Mouse (Mus musculus): ENCODE results near the gene Kirrel. TPM values are rescaled to one million over a fixed set of nuclear protein-coding genes. Genes with fewer than 3 reads are reported as not detected.
A peak's percentile ranks its signal among the peaks of the same experiment; 100 is the strongest.

Gene Kirrel
- polyA plus RNA-seq, 1 experiment from 2014 or later, result 11.7 TPM

- Histone ChIP-seq H3K36me3 (ENCODE audit: insufficient read depth, low read length) (no peaks in the 10 kb centered on the region), H3K9ac (ENCODE audit: low read depth, low read length) (no peak overlapping the region), H3K27me3 (ENCODE audit: insufficient read depth, low read length) (no peaks in the 10 kb centered on the region), H3K4me2 (ENCODE audit: low read length) (no peak overlapping the region), H3K4me1 (replicated peaks; ENCODE audit: insufficient read depth, low read length) (peaks cover 55% of the 10 kb centered on the region), H3K9me3 (replicated peaks; ENCODE audit: low read length) (no peaks in the 10 kb centered on the region), H3K27ac (no peak overlapping the region), H3K4me3 (replicated peaks; ENCODE audit: low read depth, low read length) (no peak overlapping the region)
- no peak for ATAC-seq (replicated peaks; ENCODE audit: low FRiP score, low read depth)
- TF ChIP-seq CTCF (IDR thresholded peaks at IDR 0.05; ENCODE audit: low read depth), result no peak
- WGBS, result 78% methylated on average over 5 of the region's 5 CpGs
- no peak for DNase-seq (ENCODE audit: low spot score)
Measured at GRCm38 (mm10) chr3:87162380-87162779, 12.2 kb downstream of the Kirrel start.

GRCm38 (mm10) chr3:87161601-87162000 is 12.9 kb downstream of the Kirrel start:
- Histone ChIP-seq H3K4me2 (ENCODE audit: low read length) (no peak overlapping the region), H3K27ac (no peak overlapping the region; the same call in 1 of the 2 replicates), H3K27me3 (ENCODE audit: insufficient read depth, low read length) (no peaks in the 10 kb centered on the region), H3K4me1 (replicated peaks; ENCODE audit: insufficient read depth, low read length) (peaks cover 61% of the 10 kb centered on the region), H3K4me3 (replicated peaks; ENCODE audit: low read depth, low read length) (no peak overlapping the region), H3K9ac (ENCODE audit: low read depth, low read length) (no peak overlapping the region), H3K9me3 (replicated peaks; ENCODE audit: low read length) (no peaks in the 10 kb centered on the region), H3K36me3 (ENCODE audit: insufficient read depth, low read length) (no peaks in the 10 kb centered on the region)
- WGBS, result 88% methylated on average over 5 of the region's 5 CpGs
- no peak for TF ChIP-seq CTCF (IDR thresholded peaks at IDR 0.05; ENCODE audit: low read depth)
- no peak for ATAC-seq (replicated peaks; ENCODE audit: low FRiP score, low read depth)
- no peak for DNase-seq (ENCODE audit: low spot score)

GRCm38 (mm10) chr3:87160819-87161509 is 13.6 kb downstream of the Kirrel start:
- Histone ChIP-seq H3K9ac (ENCODE audit: low read depth, low read length) (no peak overlapping the region), H3K4me1 (replicated peaks; ENCODE audit: insufficient read depth, low read length) (peaks cover 55% of the 10 kb centered on the region), H3K36me3 (ENCODE audit: insufficient read depth, low read length) (no peaks in the 10 kb centered on the region), H3K27me3 (ENCODE audit: insufficient read depth, low read length) (no peaks in the 10 kb centered on the region), H3K4me2 (ENCODE audit: low read length) (no peak overlapping the region), H3K9me3 (replicated peaks; ENCODE audit: low read length) (no peaks in the 10 kb centered on the region), H3K27ac (no peak overlapping the region; the same call in 1 of the 2 replicates), H3K4me3 (replicated peaks; ENCODE audit: low read depth, low read length) (no peak overlapping the region)
- ATAC-seq (replicated peaks; ENCODE audit: low FRiP score, low read depth) (no peak), DNase-seq (ENCODE audit: low spot score) (no peak)
- no peak for TF ChIP-seq CTCF (IDR thresholded peaks at IDR 0.05; ENCODE audit: low read depth)
- 32% methylated on average over 6 of the region's 6 CpGs for WGBS

GRCm38 (mm10) chr3:87159190-87159589 is 15.4 kb downstream of the Kirrel start:
- peaks cover 51% of the 10 kb centered on the region for H3K4me1 ChIP-seq (replicated peaks; ENCODE audit: insufficient read depth, low read length)
- no peak overlapping the region for H3K4me2 ChIP-seq (ENCODE audit: low read length)
- TF ChIP-seq CTCF (IDR thresholded peaks at IDR 0.05; ENCODE audit: low read depth), result no peak
- no peaks in the 10 kb centered on the region for H3K9me3 ChIP-seq (replicated peaks; ENCODE audit: low read length)
- WGBS, result 64% methylated on average over 7 of the region's 7 CpGs
- peak overlapping the region; percentile 91 for H3K27ac ChIP-seq
- H3K4me3 ChIP-seq (replicated peaks; ENCODE audit: low read depth, low read length), result no peak overlapping the region
- H3K36me3 ChIP-seq (ENCODE audit: insufficient read depth, low read length), result no peaks in the 10 kb centered on the region
- no peaks in the 10 kb centered on the region for H3K27me3 ChIP-seq (ENCODE audit: insufficient read depth, low read length)
- H3K9ac ChIP-seq (ENCODE audit: low read depth, low read length), result no peak overlapping the region
- DNase-seq (ENCODE audit: low spot score), result no peak
- ATAC-seq (replicated peaks; ENCODE audit: low FRiP score, low read depth), result no peak

- peak overlapping the region; percentile 91 for H3K27ac ChIP-seq
- no peaks in the 10 kb centered on the region for H3K9me3 ChIP-seq (replicated peaks; ENCODE audit: low read length)
- H3K4me1 ChIP-seq (replicated peaks; ENCODE audit: insufficient read depth, low read length), result peaks cover 46% of the 10 kb centered on the region
- H3K27me3 ChIP-seq (ENCODE audit: insufficient read depth, low read length), result no peaks in the 10 kb centered on the region
- no peak overlapping the region for H3K4me3 ChIP-seq (replicated peaks; ENCODE audit: low read depth, low read length)
- H3K36me3 ChIP-seq (ENCODE audit: insufficient read depth, low read length), result no peaks in the 10 kb centered on the region
- no peak for TF ChIP-seq CTCF (IDR thresholded peaks at IDR 0.05; ENCODE audit: low read depth)
- WGBS, result 8% methylated on average over 12 of the region's 12 CpGs
- peak overlapping the region; percentile 41 for H3K4me2 ChIP-seq (ENCODE audit: low read length)
- 0 out of 2 replicates have a peak overlapping the region, but pooled peaks have one; percentile 23 for H3K9ac ChIP-seq (ENCODE audit: low read depth, low read length)
- ATAC-seq (replicated peaks; ENCODE audit: low FRiP score, low read depth), result no peak
- DNase-seq (ENCODE audit: low spot score), result peak; percentile 65
Measured at GRCm38 (mm10) chr3:87157767-87158291, 16.7 kb downstream of the Kirrel start.

- 33% methylated on average over 6 of the region's 6 CpGs for WGBS
- Histone ChIP-seq H3K9me3 (replicated peaks; ENCODE audit: low read length) (no peaks in the 10 kb centered on the region), H3K4me3 (replicated peaks; ENCODE audit: low read depth, low read length) (no peak overlapping the region), H3K27me3 (ENCODE audit: insufficient read depth, low read length) (no peaks in the 10 kb centered on the region), H3K4me1 (replicated peaks; ENCODE audit: insufficient read depth, low read length) (peaks cover 49% of the 10 kb centered on the region), H3K9ac (ENCODE audit: low read depth, low read length) (no peak overlapping the region), H3K4me2 (ENCODE audit: low read length) (0 out of 2 replicates have a peak overlapping the region, but pooled peaks have one; percentile 41), H3K36me3 (ENCODE audit: insufficient read depth, low read length) (no peaks in the 10 kb centered on the region), H3K27ac (peak overlapping the region; percentile 91)
- no peak for DNase-seq (ENCODE audit: low spot score)
- no peak for TF ChIP-seq CTCF (IDR thresholded peaks at IDR 0.05; ENCODE audit: low read depth)
- no peak for ATAC-seq (replicated peaks; ENCODE audit: low FRiP score, low read depth)
Measured at GRCm38 (mm10) chr3:87157297-87157696, 17.2 kb downstream of the Kirrel start.

All from kidney, postnatal 0 days (tissue).